Mouse (Mus musculus): Measurements from ENCODE around the gene Gm36176. TPM values are rescaled to one million over a fixed set of nuclear protein-coding genes. Genes with fewer than 3 reads are reported as not detected.

The Gm36176 gene
- total and polyA plus RNA-seq, 2 experiments from 2014 or later: not detected

DNA sequence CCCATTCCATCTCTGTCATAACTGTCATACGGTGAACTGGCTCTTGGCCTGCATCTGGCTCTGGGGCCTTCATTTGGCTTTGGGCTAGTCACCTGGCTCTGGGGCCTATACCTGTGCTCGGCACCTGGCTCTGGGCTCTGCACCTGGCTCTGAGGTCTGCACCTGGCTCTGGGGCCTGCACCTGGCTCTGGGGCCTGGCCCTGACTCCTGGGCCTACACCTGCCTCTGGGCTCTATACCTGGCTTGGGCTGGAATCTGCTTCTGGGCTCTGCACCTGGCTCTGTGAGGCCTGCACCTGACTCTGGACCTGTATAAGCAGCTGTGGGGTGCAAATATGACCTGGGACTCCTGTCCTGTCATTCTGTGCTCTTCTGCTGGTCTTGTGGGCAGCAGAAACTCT, 935 bp downstream of the Gm36176 start:
- TF ChIP-seq CTCF (IDR thresholded peaks at IDR 0.05; ENCODE audit: low read depth): no peak
- Histone ChIP-seq H3K9ac (replicated peaks; ENCODE audit: low read length) (no peak overlapping the region), H3K9me3 (ENCODE audit: low read length) (peaks cover 9% of the 10 kb centered on the region; the same call in 1 of the 2 replicates), H3K4me1 (ENCODE audit: insufficient read depth, low read length) (no peaks in the 10 kb centered on the region), H3K27ac (no peak overlapping the region), H3K36me3 (ENCODE audit: insufficient read depth, low read length) (no peaks in the 10 kb centered on the region), H3K4me2 (ENCODE audit: low read depth, low read length) (no peak overlapping the region), H3K4me3 (ENCODE audit: low read length) (no peak overlapping the region), H3K27me3 (ENCODE audit: insufficient read depth, low read length) (no peaks in the 10 kb centered on the region)
- DNase-seq (ENCODE audit: low spot score): no peak
- ATAC-seq: no peak
- 88% methylated on average over 2 of the region's 2 CpGs for WGBS

DNA sequence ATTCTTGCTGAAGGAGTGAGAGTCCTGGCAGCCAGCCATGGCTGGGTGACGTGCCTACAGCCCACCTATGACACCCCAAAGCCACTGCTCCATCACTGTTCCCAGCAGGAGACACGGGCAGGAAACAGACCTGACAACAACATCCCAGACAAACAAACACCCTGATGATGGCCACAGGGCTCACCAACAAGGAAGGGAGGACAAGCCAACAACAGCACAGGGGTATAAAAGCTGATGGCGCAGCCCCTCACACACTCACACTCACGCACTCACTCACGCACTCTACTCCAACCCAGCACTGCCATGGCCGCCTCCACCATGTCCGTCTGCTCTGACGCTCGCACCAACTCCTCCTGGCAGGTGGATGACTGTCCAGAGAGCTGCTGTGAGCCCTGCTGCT, 6.0 kb downstream of the Gm36176 start, which contains the start of gene Gm10318:
Gene Gm10318 (plus strand): TSS at position 301 of the 400 bp plus-strand sequence.
- Histone ChIP-seq H3K27ac (no peak within 1 kb of the TSS), H3K9ac (replicated peaks; ENCODE audit: low read length) (no peak within 1 kb of the TSS), H3K4me1 (ENCODE audit: insufficient read depth, low read length) (no peaks in the 10 kb centered on the region), H3K4me2 (ENCODE audit: low read depth, low read length) (no peak within 1 kb of the TSS), H3K4me3 (ENCODE audit: low read length) (no peak within 1 kb of the TSS), H3K27me3 (ENCODE audit: insufficient read depth, low read length) (no peaks in the 10 kb centered on the region), H3K36me3 (ENCODE audit: insufficient read depth, low read length) (no peaks in the 10 kb centered on the region), H3K9me3 (ENCODE audit: low read length) (no peaks in the 10 kb centered on the region)
- TF ChIP-seq CTCF (IDR thresholded peaks at IDR 0.05; ENCODE audit: low read depth): no peak
- 66% methylated on average over 9 of the region's 9 CpGs for WGBS
- DNase-seq (ENCODE audit: low spot score) (no peak), ATAC-seq (no peak)

DNA sequence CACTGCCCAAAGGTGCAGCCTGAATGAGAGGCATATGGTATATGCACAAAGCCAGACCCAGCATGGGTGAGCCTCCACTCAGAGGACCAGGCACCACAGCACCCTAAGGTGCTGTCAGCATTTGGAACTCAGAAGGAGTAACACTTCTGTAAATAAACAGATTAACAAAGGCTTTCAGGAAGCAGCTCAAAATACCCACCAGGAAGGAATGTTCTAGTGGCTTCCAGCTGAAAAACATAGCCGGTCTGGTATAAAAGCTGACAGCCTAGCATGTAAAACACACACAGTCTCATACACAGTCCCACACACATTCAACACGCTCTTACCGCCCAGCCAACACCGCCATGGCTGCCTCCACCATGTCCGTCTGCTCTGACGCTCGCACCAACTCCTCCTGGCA, 15.1 kb downstream of the Gm36176 start, which contains the start of gene Gm3285:
Gene Gm3285 (plus strand): TSS at position 301 of the 400 bp plus-strand sequence.
- H3K27me3 ChIP-seq (ENCODE audit: insufficient read depth, low read length): no peaks in the 10 kb centered on the region
- no peak for ATAC-seq
- H3K4me1 ChIP-seq (ENCODE audit: insufficient read depth, low read length): no peaks in the 10 kb centered on the region
- WGBS: 38% methylated on average over 7 of the region's 7 CpGs
- no peak within 1 kb of the TSS for H3K4me2 ChIP-seq (ENCODE audit: low read depth, low read length)
- TF ChIP-seq CTCF (IDR thresholded peaks at IDR 0.05; ENCODE audit: low read depth): no peak
- no peak within 1 kb of the TSS for H3K9ac ChIP-seq (replicated peaks; ENCODE audit: low read length)
- no peak within 1 kb of the TSS for H3K27ac ChIP-seq
- no peak within 1 kb of the TSS for H3K4me3 ChIP-seq (ENCODE audit: low read length)
- no peak for DNase-seq (ENCODE audit: low spot score)
- H3K36me3 ChIP-seq (ENCODE audit: insufficient read depth, low read length): no peaks in the 10 kb centered on the region
- no peaks in the 10 kb centered on the region for H3K9me3 ChIP-seq (ENCODE audit: low read length)

DNA sequence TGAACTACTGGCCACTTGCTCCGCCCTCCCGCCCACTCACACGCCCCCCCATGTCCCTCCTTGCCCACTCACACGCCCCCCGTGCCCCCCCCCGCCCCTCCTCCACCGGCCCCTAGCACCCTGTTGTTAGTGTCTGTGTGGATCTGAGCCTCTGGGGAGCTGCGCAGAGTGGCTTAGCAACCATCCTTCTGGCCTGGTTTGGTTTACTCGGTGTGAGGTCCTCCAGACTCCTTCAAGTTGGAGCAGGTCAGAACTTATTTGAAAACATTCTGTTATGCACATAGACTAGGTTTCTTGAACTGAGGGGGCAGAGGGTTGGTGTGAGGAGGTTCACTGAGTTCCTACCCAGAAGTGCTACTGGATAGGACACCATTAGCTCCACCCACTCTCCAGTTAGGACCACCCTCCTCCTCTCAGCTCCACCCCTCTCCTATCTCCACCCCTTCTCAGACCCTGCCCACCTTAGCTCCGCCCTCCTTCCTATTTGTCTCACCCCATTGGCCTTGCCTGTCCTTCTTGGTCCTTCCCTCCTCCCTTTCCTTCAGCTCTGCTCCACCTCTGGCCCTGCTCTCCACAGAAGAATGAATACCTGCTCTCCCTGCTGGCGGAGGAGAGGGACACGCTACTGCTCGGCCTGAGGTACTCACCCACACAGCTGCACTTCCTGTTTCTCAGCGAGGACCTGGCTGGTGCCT, 17.6 kb downstream of the Gm36176 start:
- no peaks in the 10 kb centered on the region for H3K4me1 ChIP-seq (ENCODE audit: insufficient read depth, low read length)
- DNase-seq (ENCODE audit: low spot score) (peak; percentile 39), ATAC-seq (peak; percentile 83)
- H3K27me3 ChIP-seq (ENCODE audit: insufficient read depth, low read length): no peaks in the 10 kb centered on the region
- WGBS: 48% methylated on average over 14 of the region's 14 CpGs
- TF ChIP-seq CTCF (IDR thresholded peaks at IDR 0.05; ENCODE audit: low read depth): no peak
- H3K9ac ChIP-seq (replicated peaks; ENCODE audit: low read length): no peak overlapping the region
- H3K4me3 ChIP-seq (ENCODE audit: low read length): no peak overlapping the region
- no peak overlapping the region for H3K27ac ChIP-seq
- H3K36me3 ChIP-seq (ENCODE audit: insufficient read depth, low read length): no peaks in the 10 kb centered on the region
- H3K9me3 ChIP-seq (ENCODE audit: low read length): no peaks in the 10 kb centered on the region
- peak overlapping the region; percentile 17; the same call in 1 of the 2 replicates for H3K4me2 ChIP-seq (ENCODE audit: low read depth, low read length)

DNA sequence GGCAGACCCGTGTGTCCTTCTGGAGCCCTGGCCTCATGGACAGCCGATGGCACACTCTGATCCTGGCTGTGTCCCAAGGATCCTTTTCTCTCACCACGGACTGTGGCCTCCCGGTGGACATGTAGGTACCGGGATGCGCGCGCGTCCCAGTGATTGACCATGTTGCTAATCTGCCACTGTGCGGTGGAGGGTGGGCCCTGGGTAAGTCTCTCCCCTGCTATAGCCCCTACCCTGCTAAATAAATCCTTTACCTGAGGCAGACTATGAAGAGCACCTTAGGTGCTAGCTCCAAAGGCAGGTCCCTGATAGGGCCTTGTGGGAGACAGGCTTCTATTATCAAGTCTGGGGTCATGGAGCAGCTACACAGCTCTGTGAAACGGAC, 18.1 kb downstream of the Gm36176 start:
- Histone ChIP-seq H3K9me3 (ENCODE audit: low read length) (no peaks in the 10 kb centered on the region), H3K4me1 (ENCODE audit: insufficient read depth, low read length) (no peaks in the 10 kb centered on the region), H3K27ac (no peak overlapping the region), H3K9ac (replicated peaks; ENCODE audit: low read length) (no peak overlapping the region), H3K4me3 (ENCODE audit: low read length) (no peak overlapping the region), H3K36me3 (ENCODE audit: insufficient read depth, low read length) (no peaks in the 10 kb centered on the region), H3K4me2 (ENCODE audit: low read depth, low read length) (peak overlapping the region; percentile 17; the same call in 1 of the 2 replicates), H3K27me3 (ENCODE audit: insufficient read depth, low read length) (no peaks in the 10 kb centered on the region)
- no peak for TF ChIP-seq CTCF (IDR thresholded peaks at IDR 0.05; ENCODE audit: low read depth)
- DNase-seq (ENCODE audit: low spot score): no peak
- WGBS: 45% methylated on average over 11 of the region's 11 CpGs
- ATAC-seq: no peak; the same call in none of the 2 replicates

DNA sequence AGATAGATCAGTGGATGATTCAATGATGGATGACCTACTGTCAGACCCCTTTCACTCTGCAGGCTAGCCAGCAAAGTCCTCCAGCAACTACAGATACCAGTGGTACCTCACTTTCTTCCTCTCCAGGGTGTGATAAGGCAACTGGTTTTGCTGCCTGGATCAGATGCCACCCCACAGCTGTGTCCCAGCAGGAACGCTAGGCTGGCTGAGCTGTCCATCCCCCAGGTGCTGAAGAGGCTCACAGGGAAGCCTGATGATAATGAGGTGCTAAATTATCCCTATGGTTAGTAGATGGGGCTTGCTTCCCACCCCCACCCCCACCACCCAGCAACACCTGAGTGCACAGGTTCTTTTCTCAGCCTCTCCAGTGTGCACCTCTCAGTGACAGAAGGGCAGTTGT, 20.9 kb downstream of the Gm36176 start:
- Histone ChIP-seq H3K9ac (replicated peaks; ENCODE audit: low read length) (no peak overlapping the region), H3K36me3 (ENCODE audit: insufficient read depth, low read length) (no peaks in the 10 kb centered on the region), H3K4me2 (ENCODE audit: low read depth, low read length) (no peak overlapping the region), H3K27ac (no peak overlapping the region), H3K9me3 (ENCODE audit: low read length) (no peaks in the 10 kb centered on the region), H3K4me1 (ENCODE audit: insufficient read depth, low read length) (no peaks in the 10 kb centered on the region), H3K4me3 (ENCODE audit: low read length) (no peak overlapping the region), H3K27me3 (ENCODE audit: insufficient read depth, low read length) (no peaks in the 10 kb centered on the region)
- DNase-seq (ENCODE audit: low spot score): no peak
- TF ChIP-seq CTCF (IDR thresholded peaks at IDR 0.05; ENCODE audit: low read depth): no peak
- WGBS: 44% methylated on average over 1 of the region's 1 CpGs
- ATAC-seq: no peak

DNA sequence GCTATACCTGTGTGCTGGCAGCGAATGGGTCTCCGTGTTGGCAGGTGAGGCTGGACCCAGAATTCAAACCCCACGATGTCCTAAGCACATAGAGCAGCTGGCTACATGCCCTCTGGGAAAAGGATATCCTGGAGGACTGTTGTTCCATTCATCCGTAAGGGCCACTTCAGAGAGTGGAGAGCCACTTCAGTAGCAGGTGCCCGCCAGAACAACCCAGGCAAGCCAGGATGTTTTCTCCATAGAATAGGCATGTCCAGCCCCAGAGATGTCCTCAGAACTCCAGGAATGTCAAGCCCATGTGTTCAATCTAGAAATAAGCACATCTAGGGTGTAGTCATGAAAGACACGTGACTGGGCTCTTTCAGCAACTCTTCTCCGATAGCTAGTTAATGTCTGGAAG, 23.0 kb downstream of the Gm36176 start:
- 85% methylated on average over 7 of the region's 7 CpGs for WGBS
- Histone ChIP-seq H3K36me3 (ENCODE audit: insufficient read depth, low read length) (no peaks in the 10 kb centered on the region), H3K9ac (replicated peaks; ENCODE audit: low read length) (no peak overlapping the region), H3K4me1 (ENCODE audit: insufficient read depth, low read length) (no peaks in the 10 kb centered on the region), H3K27ac (no peak overlapping the region), H3K9me3 (ENCODE audit: low read length) (no peaks in the 10 kb centered on the region), H3K4me2 (ENCODE audit: low read depth, low read length) (no peak overlapping the region), H3K4me3 (ENCODE audit: low read length) (no peak overlapping the region), H3K27me3 (ENCODE audit: insufficient read depth, low read length) (no peaks in the 10 kb centered on the region)
- TF ChIP-seq CTCF (IDR thresholded peaks at IDR 0.05; ENCODE audit: low read depth): no peak
- ATAC-seq (no peak), DNase-seq (ENCODE audit: low spot score) (no peak)

Measured in hindbrain, postnatal 0 days (tissue).